Mouse (Mus musculus) intestine, postnatal 0 days (tissue): Measurements from ENCODE around the gene Taf6. TPM values are rescaled to one million over a fixed set of nuclear protein-coding genes. Genes with fewer than 3 reads are reported as not detected.

Experiments used
- ATAC-seq: fragments of 200-750 bp; cut with Nextera tagmentation; 2 replicates; pipeline ENCODE4 v1.8.0; 2017; ENCODE audit warnings: mild to moderate bottlenecking, moderate TSS enrichment, moderate library complexity
- H3K27ac ChIP-seq: fragments of 300-500 bp; sonication (generic); 2 replicates; pipeline ENCODE4 v1.5.1; 2014; ENCODE audit warnings: mild to moderate bottlenecking, low read depth, low read length, moderate library complexity
- H3K27me3 ChIP-seq: fragments of 300-500 bp; sonication (generic); replicated peaks from 2 replicates; pipeline ENCODE4 v1.6.1; 2014; ENCODE audit warnings: low read length, mixed read lengths; ENCODE audit not compliant: control insufficient read depth, insufficient read depth
- H3K36me3 ChIP-seq: fragments of 300-500 bp; sonication (generic); 2 replicates; pipeline ENCODE4 v1.6.1; 2014; ENCODE audit warnings: mild to moderate bottlenecking, moderate library complexity; ENCODE audit not compliant: control insufficient read depth, insufficient read depth
- H3K4me1 ChIP-seq: fragments of 300-500 bp; sonication (generic); replicated peaks from 2 replicates; pipeline ENCODE4 v1.6.1; 2014; ENCODE audit warnings: antibody characterized with exemption, low read length, mixed read lengths; ENCODE audit not compliant: control insufficient read depth, insufficient read depth
- H3K4me2 ChIP-seq: fragments of 300-500 bp; sonication (generic); replicated peaks from 2 replicates; pipeline ENCODE4 v1.6.1; 2014; ENCODE audit warnings: low read depth, mild to moderate bottlenecking, moderate library complexity
- H3K4me3 ChIP-seq: fragments of 300-500 bp; sonication (generic); 2 replicates; pipeline ENCODE4 v1.5.1; 2014; ENCODE audit warnings: low read depth, low read length
- H3K9ac ChIP-seq: fragments of 300-500 bp; sonication (generic); 2 replicates; pipeline ENCODE4 v1.6.1; 2014; ENCODE audit warnings: mild to moderate bottlenecking, low read depth, low read length
- H3K9me3 ChIP-seq: fragments of 300-500 bp; sonication (generic); 2 replicates; pipeline ENCODE4 v1.6.1; 2016; ENCODE audit warnings: mixed run types; ENCODE audit not compliant: control insufficient read depth
- CTCF ChIP-seq: sonication (generic); IDR thresholded peaks from 2 replicates; pipeline ENCODE4 v1.5.1; 2016; ENCODE audit warnings: low read depth, mild to moderate bottlenecking, control low read depth, antibody characterized with exemption, moderate library complexity
- WGBS: fragments of 180-500 bp; shearing (Covaris S2); extraction: QIAGEN DNeasy Blood & Tissue Kit; methylation state at CpG from one replicate; pipeline ENCODE4 v1.1.7; 2014; 5-methylcytosine and 5-hydroxymethylcytosine counted together
- polyA plus RNA-seq: library from polyadenylated mRNA; unstranded; fragments of >200 nt; fragmentation: Nextera tagmentation; extraction: Ambion mirVana; gene quantifications from 2 replicates; pipeline ENCODE4 v1.2.1, GENCODE M21; 2015

The Taf6 gene
- polyA plus RNA-seq, 1 experiment from 2014 or later: 23.5 TPM

- H3K4me2 ChIP-seq: no peak overlapping the region
- no peaks in the 10 kb centered on the region for H3K9me3 ChIP-seq
- H3K4me1 ChIP-seq: no peaks in the 10 kb centered on the region
- no peak overlapping the region for H3K9ac ChIP-seq
- no peak for TF ChIP-seq CTCF
- no peak overlapping the region for H3K27ac ChIP-seq
- no peak for ATAC-seq
- no peaks in the 10 kb centered on the region for H3K27me3 ChIP-seq
- no peak overlapping the region for H3K4me3 ChIP-seq
- H3K36me3 ChIP-seq: no peaks in the 10 kb centered on the region
- WGBS: 52% methylated on average over 1 of the region's 1 CpGs
Measured at GRCm38 (mm10) chr5:138207253-138207652, 20.0 kb upstream of the Taf6 start.

- TF ChIP-seq CTCF: no peak
- H3K9me3 ChIP-seq: no peaks in the 10 kb centered on the region
- 93% methylated on average over 3 of the region's 3 CpGs for WGBS
- H3K36me3 ChIP-seq: no peaks in the 10 kb centered on the region
- no peak overlapping the region for H3K4me2 ChIP-seq
- H3K27ac ChIP-seq: no peak overlapping the region
- ATAC-seq: no peak
- no peaks in the 10 kb centered on the region for H3K27me3 ChIP-seq
- no peak overlapping the region for H3K4me3 ChIP-seq
- H3K9ac ChIP-seq: no peak overlapping the region
- no peaks in the 10 kb centered on the region for H3K4me1 ChIP-seq
Measured at GRCm38 (mm10) chr5:138202086-138202485, 14.8 kb upstream of the Taf6 start.

- no peaks in the 10 kb centered on the region for H3K4me1 ChIP-seq
- TF ChIP-seq CTCF: peak; percentile 65
- 4% methylated on average over 1 of the region's 1 CpGs for WGBS
Measured at GRCm38 (mm10) chr5:138199576-138199975, 12.3 kb upstream of the Taf6 start.

GRCm38 (mm10) chr5:138195463-138195862, 8.2 kb upstream of the Taf6 start:
- no peak for TF ChIP-seq CTCF
- no peaks in the 10 kb centered on the region for H3K4me1 ChIP-seq
- ATAC-seq: no peak
- H3K9me3 ChIP-seq: no peaks in the 10 kb centered on the region
- H3K4me2 ChIP-seq: peak overlapping the region; percentile 95
- H3K27ac ChIP-seq: no peak overlapping the region
- H3K9ac ChIP-seq: no peak overlapping the region
- 73% methylated on average over 7 of the region's 7 CpGs for WGBS
- no peaks in the 10 kb centered on the region for H3K27me3 ChIP-seq
- peak overlapping the region; percentile 64; the same call in 1 of the 2 replicates for H3K4me3 ChIP-seq
- peaks cover 3% of the 10 kb centered on the region; the same call in 1 of the 2 replicates for H3K36me3 ChIP-seq

More at GRCm38 (mm10) chr5:138199576-138199975, 12.3 kb upstream of the Taf6 start:
- ATAC-seq: no peak
- Histone ChIP-seq H3K4me2 (no peak overlapping the region), H3K9me3 (no peaks in the 10 kb centered on the region), H3K9ac (no peak overlapping the region), H3K4me3 (no peak overlapping the region), H3K36me3 (no peaks in the 10 kb centered on the region), H3K27ac (no peak overlapping the region), H3K27me3 (no peaks in the 10 kb centered on the region)

- peak overlapping the region; percentile 64 for H3K4me3 ChIP-seq
- no peaks in the 10 kb centered on the region for H3K9me3 ChIP-seq
- peak overlapping the region; percentile 54; the same call in 1 of the 2 replicates for H3K27ac ChIP-seq
- 4% methylated on average over 29 of the region's 29 CpGs for whole genome bisulfite sequencing
- no peaks in the 10 kb centered on the region for H3K27me3 ChIP-seq
- peak overlapping the region; percentile 95 for H3K4me2 ChIP-seq
- H3K36me3 ChIP-seq: peaks cover 3% of the 10 kb centered on the region; the same call in 1 of the 2 replicates
- peak overlapping the region; percentile 60 for H3K9ac ChIP-seq
- peak; percentile 24; the same call in 1 of the 2 replicates for ATAC-seq
- H3K4me1 ChIP-seq: no peaks in the 10 kb centered on the region
- TF ChIP-seq CTCF: no peak
Measured at GRCm38 (mm10) chr5:138194755-138195345, 7.6 kb upstream of the Taf6 start.

- 0 out of 2 replicates have a peak, but pooled peaks have one; percentile 16 for TF ChIP-seq CTCF
- Histone ChIP-seq H3K27ac (peak within 1 kb of the TSS; percentile 54; the same call in 1 of the 2 replicates), H3K9ac (peak within 1 kb of the TSS; percentile 60), H3K4me2 (peak within 1 kb of the TSS; percentile 95), H3K36me3 (peaks cover 3% of the 10 kb centered on the region; the same call in 1 of the 2 replicates), H3K9me3 (no peaks in the 10 kb centered on the region), H3K4me1 (no peaks in the 10 kb centered on the region), H3K27me3 (no peaks in the 10 kb centered on the region), H3K4me3 (peak within 1 kb of the TSS; percentile 64)
- ATAC-seq: peak; percentile 79
- WGBS: 7% methylated on average over 54 of the region's 54 CpGs
Measured at GRCm38 (mm10) chr5:138193771-138194727, 6.8 kb upstream of the Taf6 start, which contains the start of gene Mblac1. TSS of gene Mblac1 (plus strand) at chr5:138194314.
